Mouse (Mus musculus) layer of hippocampus, postnatal 14 days (tissue): ENCODE results near the gene Matn3. TPM values are rescaled to one million over a fixed set of nuclear protein-coding genes. Genes with fewer than 3 reads are reported as not detected.
A peak's percentile ranks its signal among the peaks of the same experiment; 100 is the strongest.

Experiments used
- DNase-seq, 2 experiments: peaks; one replicate each; pipeline ENCODE4 v3.0.0; 2021 to 2022; ENCODE audit warnings: low spot score in 2 of 2, mixed read lengths in 1 of 2
- long read RNA-seq, 2 experiments: library from polyadenylated mRNA; stranded (forward); transcript quantifications; one replicate each; pipeline ENCODE4 v2.0.0; 2021
- total RNA-seq, 2 experiments: library from RNA; stranded (reverse); gene quantifications; 2 replicates each; pipeline ENCODE4 v1.2.3; 2021

The Matn3 gene
- total RNA-seq: not detected
- long read RNA-seq, experiment 1: 0 reads
- long read RNA-seq, experiment 2: 0 reads

GRCm38 (mm10) chr12:8947714-8948464 lies at the start of gene Matn3:
Gene Matn3, plus strand, starts transcription at chr12:8947929.
- no peak for DNase-seq

- no peak for DNase-seq
Observed at GRCm38 (mm10) chr12:8898879-8899785, 48.6 kb upstream of the Matn3 start.

GRCm38 (mm10) chr12:8900107-8900698 lies 47.5 kb upstream of the Matn3 start:
- no peak for DNase-seq

GRCm38 (mm10) chr12:8900919-8901663 lies 46.6 kb upstream of the Matn3 start:
- DNase-seq: no peak

GRCm38 (mm10) chr12:8901934-8902333 lies 45.8 kb upstream of the Matn3 start:
- DNase-seq: no peak

- DNase-seq: no peak
Observed at GRCm38 (mm10) chr12:8902479-8902878, 45.2 kb upstream of the Matn3 start.

GRCm38 (mm10) chr12:8912860-8913685 lies 34.7 kb upstream of the Matn3 start:
- no peak for DNase-seq

GRCm38 (mm10) chr12:8913701-8914340 lies 33.9 kb upstream of the Matn3 start:
- DNase-seq: no peak

GRCm38 (mm10) chr12:8916378-8916777 lies 31.4 kb upstream of the Matn3 start:
- DNase-seq: peak; percentile 28 to 39

GRCm38 (mm10) chr12:8919231-8919630 lies 28.5 kb upstream of the Matn3 start:
- no peak for DNase-seq

- no peak for DNase-seq
Observed at GRCm38 (mm10) chr12:8920996-8921393, 26.7 kb upstream of the Matn3 start.

GRCm38 (mm10) chr12:8921394-8922368 lies 26.0 kb upstream of the Matn3 start, which contains the start of gene Laptm4a:
Gene Laptm4a, plus strand, starts transcription at chr12:8921664.
- peak; percentile 97 to 99 for DNase-seq

- peak in 1 of 2 experiments; percentile 51 for DNase-seq
Observed at GRCm38 (mm10) chr12:8922369-8923124, 25.2 kb upstream of the Matn3 start.

GRCm38 (mm10) chr12:8923125-8923410 lies 24.7 kb upstream of the Matn3 start:
- DNase-seq: peak in 1 of 2 experiments; percentile 32

GRCm38 (mm10) chr12:8923603-8924002 lies 24.1 kb upstream of the Matn3 start:
- DNase-seq: no peak

GRCm38 (mm10) chr12:8927652-8928051 lies 20.1 kb upstream of the Matn3 start:
- no peak for DNase-seq

GRCm38 (mm10) chr12:8928766-8929165 lies 19.0 kb upstream of the Matn3 start:
- DNase-seq: no peak

- no peak for DNase-seq
Observed at GRCm38 (mm10) chr12:8931083-8931482, 16.6 kb upstream of the Matn3 start.
